Mouse (Mus musculus) retina, postnatal 7 days (tissue): ENCODE results near the gene Shld1.

Source experiments
- DNase-seq: peaks from one replicate; pipeline ENCODE4 v3.0.0-alpha.2; 2012; ENCODE audit warnings: low read depth, low spot score

Shld1 gene

DNA sequence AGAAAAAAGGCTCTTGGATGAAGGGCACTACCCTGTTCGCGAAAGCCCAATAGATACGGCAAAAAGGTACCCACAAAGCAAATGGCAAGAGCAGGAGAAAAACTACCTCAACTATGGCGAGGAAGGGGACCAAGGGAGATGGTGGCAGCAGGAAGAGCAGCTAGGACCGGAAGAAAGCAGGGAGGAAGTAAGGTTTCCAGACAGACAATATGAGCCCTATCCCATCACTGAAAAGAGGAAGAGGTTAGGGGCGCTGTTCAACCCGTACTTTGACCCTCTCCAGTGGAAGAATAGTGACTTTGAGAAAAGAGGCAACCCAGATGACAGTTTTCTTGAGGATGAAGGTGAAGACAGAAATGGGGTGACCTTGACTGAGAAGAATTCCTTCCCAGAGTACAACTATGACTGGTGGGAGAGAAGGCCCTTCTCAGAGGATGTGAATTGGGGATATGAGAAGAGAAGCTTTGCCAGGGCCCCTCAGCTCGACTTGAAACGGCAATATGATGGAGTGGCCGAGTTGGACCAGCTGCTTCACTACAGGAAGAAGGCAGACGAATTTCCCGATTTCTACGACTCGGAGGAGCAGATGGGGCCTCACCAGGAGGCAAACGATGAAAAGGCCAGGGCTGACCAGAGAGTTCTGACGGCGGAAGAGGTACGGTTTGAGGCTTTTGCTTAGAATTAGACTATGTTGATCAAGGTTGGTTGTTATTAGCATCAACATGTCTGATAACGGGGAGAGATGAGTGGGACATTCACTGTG, 106.9 kb downstream of the Shld1 start:
- DNase-seq = no peak

GRCm38 (mm10) chr2:132794204-132794586, 107.5 kb downstream of the Shld1 start:
- DNase-seq = no peak
